Mouse (Mus musculus) cerebellum, adult 9-11 months (tissue): ENCODE results near the gene Efcab9.

Source experiments
- DNase-seq: peaks from one replicate; pipeline ENCODE4 v3.0.0; 2022

Gene Efcab9

GRCm38 (mm10) chr11:32488808-32489670, 42.8 kb downstream of the Efcab9 start:
- DNase-seq = no peak

GRCm38 (mm10) chr11:32488344-32488743, 43.5 kb downstream of the Efcab9 start:
- no peak for DNase-seq

GRCm38 (mm10) chr11:32487501-32487900, 44.4 kb downstream of the Efcab9 start:
- DNase-seq = no peak

GRCm38 (mm10) chr11:32486621-32487020, 45.3 kb downstream of the Efcab9 start:
- DNase-seq = no peak

GRCm38 (mm10) chr11:32485290-32485689, 46.6 kb downstream of the Efcab9 start:
- no peak for DNase-seq

- DNase-seq = peak; percentile 72
These were observed 50.4 kb downstream of the Efcab9 start for GRCm38 (mm10) chr11:32481525-32481924.

- no peak for DNase-seq
These were observed 56.2 kb downstream of the Efcab9 start for GRCm38 (mm10) chr11:32475487-32476236.

GRCm38 (mm10) chr11:32474725-32475124, 57.2 kb downstream of the Efcab9 start:
- DNase-seq = no peak
